Mouse (Mus musculus) left cerebral cortex, postnatal 36 days (tissue): ENCODE results near the gene Olfr90. TPM values are rescaled to one million over a fixed set of nuclear protein-coding genes. Genes with fewer than 3 reads are reported as not detected.

Source experiments
- total RNA-seq, 2 experiments: library from RNA; stranded (reverse); gene quantifications; 2 replicates each; pipeline ENCODE4 v1.2.3; 2021

Gene Olfr90
- total RNA-seq, 2 experiments from 2014 or later, result not detected

Other genes with a start within 250 kb of the Olfr90 start
- gene Trim15, start 221.3 kb downstream of the Olfr90 start, total RNA-seq, result not detected
- not detected for gene Trim10, start 218.9 kb downstream of the Olfr90 start, total RNA-seq
- gene Trim40, start 198.4 kb downstream of the Olfr90 start, total RNA-seq, result not detected
- not detected for gene Trim31, start 190.4 kb downstream of the Olfr90 start, total RNA-seq
- 1 to 10 TPM; 7.1 to 9.9 TPM for gene Rnf39, start 145.6 kb downstream of the Olfr90 start, total RNA-seq
- gene Ppp1r11, start 136.8 kb downstream of the Olfr90 start, total RNA-seq, result 100 to 1,000 TPM; 126 to 130 TPM
- 10 to 100 TPM; 32.1 to 33.5 TPM for gene Znrd1, start 129.9 kb downstream of the Olfr90 start, total RNA-seq
- gene Znrd1as, start 129.9 kb downstream of the Olfr90 start, total RNA-seq, result 1 to 10 TPM; 3.6 to 3.8 TPM
- gene 2410137M14Rik, start 107.3 kb downstream of the Olfr90 start, total RNA-seq, result not detected
- gene H2-M5, start 99.0 kb downstream of the Olfr90 start, total RNA-seq, result 1 to 10 TPM in 1 of 2 experiments, under 1 TPM in 1; 0.69 to 1.2 TPM
- gene Zfp57, start 87.3 kb downstream of the Olfr90 start, total RNA-seq, result 10 to 100 TPM; 11.5 to 20.4 TPM
- 10 to 100 TPM; 48.3 to 87.0 TPM for gene Mog, start 65.1 kb downstream of the Olfr90 start, total RNA-seq
- 100 to 1,000 TPM; 679 to 696 TPM for gene Gabbr1, start 42.5 kb downstream of the Olfr90 start, total RNA-seq
- not detected for gene Olfr91, start 9.8 kb upstream of the Olfr90 start, total RNA-seq
- not detected for gene Olfr92, start 31.6 kb upstream of the Olfr90 start, total RNA-seq
- gene Olfr93, start 73.0 kb upstream of the Olfr90 start, total RNA-seq, result not detected
- not detected for gene Ubd, start 105.4 kb upstream of the Olfr90 start, total RNA-seq
- not detected for gene Olfr94, start 112.5 kb upstream of the Olfr90 start, total RNA-seq
- not detected for gene Olfr95, start 124.6 kb upstream of the Olfr90 start, total RNA-seq
- gene Olfr96, start 131.6 kb upstream of the Olfr90 start, total RNA-seq, result not detected
- gene Olfr97, start 148.8 kb upstream of the Olfr90 start, total RNA-seq, result not detected
- gene Olfr98, start 175.2 kb upstream of the Olfr90 start, total RNA-seq, result not detected
- 1 to 10 TPM; 3.2 to 3.4 TPM for gene H2-M3, start 181.7 kb upstream of the Olfr90 start, total RNA-seq
- not detected for gene Olfr99, start 195.0 kb upstream of the Olfr90 start, total RNA-seq
- not detected for gene Olfr101, start 215.8 kb upstream of the Olfr90 start, total RNA-seq
- not detected for gene Olfr102, start 228.6 kb upstream of the Olfr90 start, total RNA-seq